Mouse (Mus musculus): ENCODE results near the gene Eml4.

Eml4 gene

DNA sequence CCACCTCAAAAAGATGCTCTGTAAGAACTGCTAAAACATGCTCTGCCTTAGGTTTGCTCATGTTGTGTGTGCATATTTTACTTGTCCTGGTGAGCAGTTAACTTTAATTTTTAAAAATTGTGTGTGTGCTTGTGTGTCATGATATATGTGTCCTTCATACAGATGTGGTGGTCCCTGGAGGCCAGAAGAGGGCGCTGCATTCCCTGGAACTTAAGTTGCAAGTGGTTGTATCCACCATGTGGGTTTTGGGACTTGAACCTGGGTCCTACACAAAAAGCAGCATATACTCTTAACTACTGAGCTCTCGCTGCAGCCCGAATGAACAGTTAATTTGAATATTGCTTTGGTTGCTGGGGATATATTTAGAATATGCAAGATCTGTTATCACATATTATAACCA lies 36.4 kb downstream of the Eml4 start:
- DNase-seq = no peak

DNA sequence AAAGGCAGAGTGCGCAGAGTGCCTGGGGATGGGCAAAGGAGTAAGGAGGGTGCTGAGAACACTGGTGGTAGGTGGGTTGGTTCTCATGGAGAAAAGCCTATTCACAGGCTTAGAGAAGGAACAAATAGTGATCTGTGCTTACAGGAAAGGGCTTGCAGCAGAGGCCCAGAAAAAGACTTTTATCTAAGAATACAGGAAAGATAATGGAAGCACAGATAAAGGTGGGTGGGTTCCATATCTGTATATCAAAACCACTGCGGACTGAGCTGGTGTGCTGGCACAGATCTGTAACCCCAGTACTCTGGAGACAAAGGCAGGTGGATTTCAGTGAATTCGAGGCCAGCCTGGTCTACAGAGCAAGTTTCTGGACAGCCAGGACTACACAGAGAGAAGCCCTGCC lies 43.3 kb downstream of the Eml4 start:
- no peak for DNase-seq

DNA sequence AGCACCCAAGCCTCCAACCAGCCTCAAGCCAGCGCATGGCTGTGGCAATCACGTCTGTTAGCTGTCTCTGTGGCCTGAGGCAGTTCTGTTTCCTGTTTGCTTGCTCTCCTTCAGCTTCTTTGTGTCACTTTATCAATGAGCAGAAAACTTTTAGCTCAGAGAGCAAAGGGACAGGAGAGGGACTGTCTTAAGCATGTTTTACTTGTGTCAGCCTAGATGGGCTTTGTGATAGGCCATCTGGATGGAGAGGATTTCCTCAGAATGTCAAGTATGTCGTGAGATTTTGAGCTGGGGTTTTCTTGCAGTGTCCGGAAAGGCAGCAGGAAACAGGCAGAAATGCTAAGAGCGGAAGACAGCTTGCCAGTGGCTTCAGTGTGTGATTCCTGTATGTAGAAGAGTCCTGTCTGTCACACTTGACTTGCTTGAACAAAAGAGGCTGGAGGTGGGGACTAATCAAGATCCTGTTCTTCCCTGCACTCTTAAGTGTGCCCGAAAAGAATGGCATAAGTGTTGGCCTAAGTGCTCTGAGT lies 46.9 kb downstream of the Eml4 start:
- DNase-seq = no peak

DNA sequence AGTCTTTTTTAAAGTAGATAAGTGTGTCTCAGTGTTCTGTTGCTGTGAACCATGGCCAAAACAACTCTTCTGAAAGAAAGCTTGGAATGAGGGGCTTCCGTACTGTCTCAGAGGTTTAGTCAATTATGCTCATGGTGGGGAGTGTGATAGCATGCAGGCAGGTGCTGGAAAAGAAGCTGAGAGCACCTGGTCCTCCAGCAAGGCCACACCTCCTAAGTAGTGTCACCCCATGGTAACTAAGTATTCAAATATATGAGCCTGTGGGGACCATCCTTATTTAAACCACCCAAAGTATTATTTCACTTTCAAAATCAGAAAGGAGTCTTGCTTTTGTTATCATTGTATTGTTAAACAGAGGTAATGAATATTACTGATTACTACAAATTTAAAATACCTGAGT lies 48.0 kb downstream of the Eml4 start:
- DNase-seq = no peak

DNA sequence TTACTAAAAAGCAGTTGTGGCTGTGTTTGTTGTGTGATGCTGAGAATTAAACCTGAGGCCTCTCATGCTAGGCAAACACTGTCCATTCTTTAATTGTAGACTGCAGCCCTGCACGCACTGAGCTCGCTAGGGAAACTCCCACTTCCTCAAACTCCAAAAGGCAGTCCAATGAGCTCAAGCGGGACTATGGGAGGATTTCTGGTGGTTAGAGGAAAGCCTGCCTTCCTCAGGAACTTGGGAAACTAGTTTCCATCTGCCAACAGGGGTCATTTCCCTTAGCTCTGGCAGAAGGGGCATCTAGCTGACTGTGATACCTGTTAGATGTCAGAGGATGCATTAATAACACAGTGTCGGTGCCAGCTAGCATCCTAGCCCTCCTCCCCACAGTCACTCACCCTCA lies 79.9 kb downstream of the Eml4 start:
- no peak for DNase-seq

DNA sequence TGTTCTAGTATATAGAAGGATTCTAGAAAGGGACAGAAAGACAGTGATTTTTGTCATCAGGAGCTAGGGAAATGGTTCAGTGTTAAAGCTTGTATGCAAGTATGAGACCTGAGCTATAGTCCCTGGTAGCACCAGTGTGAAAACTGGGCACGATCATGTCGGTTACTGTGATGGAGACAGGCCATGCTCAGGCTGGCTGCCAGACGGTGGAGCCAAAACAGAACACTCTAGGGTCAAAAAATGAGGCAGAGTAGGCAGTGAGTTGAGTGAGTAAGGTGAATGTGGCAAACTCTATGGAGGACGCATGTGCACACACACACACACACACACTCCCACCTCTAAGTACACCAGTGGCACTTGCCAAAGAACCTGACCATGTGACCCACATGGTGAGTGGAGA lies 92.7 kb downstream of the Eml4 start:
- DNase-seq = no peak

DNA sequence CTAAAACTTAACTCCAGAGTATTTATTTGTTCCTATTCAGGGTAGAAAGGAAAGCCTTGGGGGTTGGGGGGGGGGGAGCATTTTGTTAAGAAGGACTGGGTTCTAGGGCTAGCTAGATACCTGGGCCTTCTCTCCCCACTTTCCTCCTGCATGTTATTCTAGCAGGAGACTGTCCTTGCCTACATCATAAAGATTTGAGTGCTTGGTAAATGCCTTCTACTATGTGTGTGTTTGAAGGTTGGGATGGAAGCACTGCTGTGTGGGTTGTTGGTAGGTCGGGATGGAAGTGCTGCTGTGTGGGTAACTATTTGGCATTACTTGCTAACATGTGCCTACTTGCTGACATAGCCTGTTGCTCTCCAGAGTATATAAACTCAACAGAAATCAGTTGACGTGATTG lies 98.9 kb downstream of the Eml4 start:
- no peak for DNase-seq

DNA sequence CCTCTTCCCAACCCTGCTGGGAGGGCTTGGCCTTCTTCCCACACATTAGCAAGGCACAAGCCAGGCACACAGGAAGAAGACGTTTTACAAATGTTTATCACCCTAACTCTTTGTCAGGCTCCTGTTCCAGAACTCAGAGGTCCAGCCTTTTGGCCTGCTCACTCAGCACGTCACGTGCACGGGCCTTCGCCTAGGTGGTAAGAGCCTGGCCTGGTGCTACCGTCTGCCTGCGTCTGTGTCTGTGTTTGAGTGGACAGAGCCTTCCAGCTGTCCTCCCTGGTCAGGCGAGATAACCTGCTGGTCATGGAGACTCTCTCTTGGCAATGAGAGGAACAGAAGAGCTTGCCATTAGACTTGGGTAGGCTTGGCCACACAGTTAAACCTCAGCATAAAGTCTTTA lies 100.6 kb downstream of the Eml4 start:
- no peak for DNase-seq

DNA sequence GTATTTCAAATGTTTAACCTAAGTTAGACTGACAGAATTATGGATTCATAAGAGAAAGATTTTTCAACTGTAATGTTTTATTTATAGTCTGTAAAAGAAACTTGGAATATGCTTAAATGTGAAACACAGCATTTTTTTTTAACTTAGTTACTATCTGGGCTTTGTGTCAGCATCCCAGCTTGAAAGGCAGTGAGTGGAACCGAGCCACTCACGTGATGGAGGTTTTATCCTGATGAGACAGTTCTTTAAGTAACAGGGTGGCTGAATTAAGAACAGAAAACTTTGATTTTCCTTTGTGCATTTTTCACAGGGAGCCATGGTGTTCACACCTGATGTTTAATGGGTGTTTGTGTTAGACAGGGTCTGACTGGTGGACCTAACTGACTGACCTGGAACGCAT lies 101.1 kb downstream of the Eml4 start:
- no peak for DNase-seq

DNA sequence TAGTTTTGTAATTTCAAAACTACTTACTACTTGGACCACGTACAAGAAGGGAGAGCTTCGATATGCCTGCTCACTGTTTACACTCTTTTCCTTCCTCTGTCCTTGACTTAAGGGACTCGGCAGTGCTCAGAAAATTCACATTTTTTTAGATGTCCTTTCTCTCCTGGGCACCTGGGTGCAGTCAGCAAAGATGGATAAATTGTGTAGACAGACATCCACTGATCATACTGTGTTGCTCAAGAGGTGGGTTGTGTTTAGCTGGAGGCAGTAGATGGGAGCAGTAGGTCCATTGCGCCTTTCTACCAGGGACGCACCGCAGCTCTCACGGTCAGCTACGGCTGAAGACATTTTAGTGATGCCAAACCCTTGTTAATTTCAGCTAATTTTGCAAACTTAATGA lies 101.7 kb downstream of the Eml4 start:
- no peak for DNase-seq

DNA sequence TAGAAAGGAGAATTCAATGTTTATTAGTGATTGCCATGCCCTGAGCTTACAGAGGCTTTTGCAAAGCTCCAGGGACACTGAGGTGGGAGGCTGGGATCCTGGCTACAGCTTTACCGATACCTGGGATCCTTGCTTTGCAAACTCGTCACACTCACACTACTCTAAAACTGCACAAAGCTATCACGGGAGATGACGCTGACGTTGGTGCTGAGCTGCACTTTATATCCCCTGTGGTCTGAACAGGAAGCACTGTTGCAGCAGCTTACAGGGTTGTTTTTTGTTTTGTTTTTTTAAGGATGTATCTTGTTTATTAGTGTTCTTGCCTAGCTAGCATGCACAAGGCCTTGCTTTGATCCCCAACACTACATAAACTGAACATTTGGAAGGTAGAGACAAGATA lies 102.9 kb downstream of the Eml4 start:
- no peak for DNase-seq

DNA sequence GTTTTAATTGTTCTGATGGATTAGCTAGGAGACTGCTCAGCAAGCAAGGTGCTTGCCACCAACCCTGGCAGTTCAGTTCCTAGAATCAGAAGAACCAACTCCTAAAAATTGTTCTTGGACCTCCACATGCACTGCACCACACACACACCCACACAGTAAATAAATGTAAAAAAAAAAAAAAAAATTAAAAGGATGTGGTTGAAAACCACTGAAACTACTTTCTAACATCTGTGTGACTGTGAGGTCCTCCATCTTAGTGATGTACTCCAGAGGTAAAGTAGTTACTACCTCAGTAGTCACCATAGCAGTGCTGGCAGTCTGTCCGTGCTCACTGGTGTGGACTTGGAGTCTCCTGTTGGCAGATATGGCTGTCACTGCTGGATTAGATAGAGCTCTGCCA lies 106.5 kb downstream of the Eml4 start:
- DNase-seq = no peak

DNA sequence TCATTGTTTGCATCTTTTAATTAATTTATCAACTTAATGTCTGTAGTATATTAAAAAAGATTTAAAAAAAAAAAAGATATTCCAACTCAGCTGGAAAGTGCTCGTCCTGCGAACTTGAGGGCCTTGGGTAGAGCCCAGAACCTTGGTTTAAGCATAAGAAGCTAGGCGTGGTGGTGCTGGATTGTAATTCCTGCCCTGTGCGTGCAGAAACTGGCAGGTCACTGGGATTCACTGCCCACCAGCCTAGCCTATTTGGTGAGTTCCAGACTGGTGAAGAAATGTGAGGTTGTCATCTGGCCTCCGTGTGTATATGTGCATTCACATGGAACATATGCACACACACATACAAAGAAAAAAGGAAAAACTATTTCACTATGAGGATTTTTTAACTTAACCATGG lies 115.2 kb downstream of the Eml4 start:
- no peak for DNase-seq

DNA sequence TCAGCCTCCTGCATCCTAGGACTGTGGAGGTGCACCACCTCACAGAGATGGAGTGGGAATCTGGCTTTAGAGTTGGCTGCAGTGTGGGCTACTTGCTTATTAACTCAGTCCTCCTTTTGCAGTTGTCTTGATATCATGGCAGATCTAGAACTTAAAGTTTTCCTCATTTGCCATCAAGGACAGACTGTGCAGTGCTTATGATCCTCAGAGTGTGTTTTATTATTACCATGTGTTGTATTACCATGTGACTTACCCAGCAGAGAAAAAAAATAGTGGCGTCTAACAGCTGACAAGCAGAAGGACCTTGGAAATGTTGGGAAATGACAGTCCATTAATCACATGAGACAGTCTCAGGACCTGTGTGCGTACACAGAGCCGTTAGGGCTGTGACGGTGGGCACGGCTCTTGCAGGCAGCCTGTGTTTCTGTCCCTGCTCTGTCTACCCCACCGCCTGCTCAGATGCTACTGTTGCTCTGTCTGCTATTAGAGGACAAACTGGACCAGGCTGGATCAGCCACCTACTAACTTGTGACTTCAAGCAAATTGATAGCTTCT lies 116.0 kb downstream of the Eml4 start:
- DNase-seq = no peak

DNA sequence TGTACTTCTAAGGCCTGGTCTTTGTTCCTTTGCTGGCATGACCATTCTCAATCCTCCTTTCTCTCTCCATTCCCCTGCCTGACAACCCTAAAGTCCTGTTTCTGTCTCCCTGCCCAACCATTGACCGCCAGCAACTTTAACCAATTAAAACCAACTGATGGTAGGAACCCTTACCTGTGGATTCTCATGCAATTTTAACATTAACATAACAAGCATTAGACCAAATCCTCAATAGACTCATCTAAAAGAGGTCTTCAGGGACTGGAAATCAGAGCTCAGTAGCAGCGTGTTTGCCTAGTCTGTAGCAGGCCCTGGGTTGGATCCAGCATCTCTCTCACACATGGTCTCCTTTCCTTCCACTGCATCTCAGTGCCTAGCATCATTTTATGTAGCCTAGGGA lies 118.9 kb downstream of the Eml4 start:
- DNase-seq = no peak

DNA sequence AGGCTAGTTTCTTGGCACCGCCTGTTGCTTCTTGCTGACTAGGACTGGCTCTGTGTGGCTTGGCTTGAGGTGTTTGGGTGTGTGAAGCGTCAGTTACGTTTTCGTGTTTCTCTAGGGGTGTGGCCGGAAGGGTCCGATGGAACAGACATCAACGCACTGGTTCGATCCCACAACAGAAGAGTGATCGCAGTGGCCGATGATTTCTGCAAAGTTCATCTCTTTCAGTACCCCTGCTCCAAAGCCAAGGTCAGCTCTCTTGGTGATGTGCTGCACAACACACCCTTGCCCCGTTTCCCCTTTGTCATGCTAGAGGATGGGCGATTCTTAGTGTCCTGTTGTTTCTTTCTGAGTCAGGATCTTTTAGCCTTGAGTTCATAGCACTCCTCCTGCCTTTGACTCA lies 126.4 kb downstream of the Eml4 start:
- DNase-seq = no peak

DNA sequence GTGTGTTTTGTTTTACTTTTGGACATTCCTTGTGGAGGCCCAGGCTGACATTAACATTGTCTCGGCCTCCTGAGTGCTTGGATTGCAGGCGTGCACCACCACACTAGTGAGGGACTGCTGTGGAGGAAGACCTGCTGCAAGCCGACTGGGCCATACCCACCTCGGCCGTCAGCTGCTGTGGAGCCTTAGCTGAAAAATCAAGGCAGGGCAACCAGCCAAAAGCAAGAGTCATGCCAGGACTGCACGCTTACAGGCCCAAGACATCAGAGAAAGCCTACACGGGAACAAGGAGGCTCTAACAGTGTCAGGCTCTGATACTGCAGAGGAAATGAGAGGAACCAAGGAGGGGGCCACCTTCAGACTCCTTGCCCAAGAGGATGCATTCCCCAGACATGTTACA lies 130.8 kb downstream of the Eml4 start:
- no peak for DNase-seq

DNA sequence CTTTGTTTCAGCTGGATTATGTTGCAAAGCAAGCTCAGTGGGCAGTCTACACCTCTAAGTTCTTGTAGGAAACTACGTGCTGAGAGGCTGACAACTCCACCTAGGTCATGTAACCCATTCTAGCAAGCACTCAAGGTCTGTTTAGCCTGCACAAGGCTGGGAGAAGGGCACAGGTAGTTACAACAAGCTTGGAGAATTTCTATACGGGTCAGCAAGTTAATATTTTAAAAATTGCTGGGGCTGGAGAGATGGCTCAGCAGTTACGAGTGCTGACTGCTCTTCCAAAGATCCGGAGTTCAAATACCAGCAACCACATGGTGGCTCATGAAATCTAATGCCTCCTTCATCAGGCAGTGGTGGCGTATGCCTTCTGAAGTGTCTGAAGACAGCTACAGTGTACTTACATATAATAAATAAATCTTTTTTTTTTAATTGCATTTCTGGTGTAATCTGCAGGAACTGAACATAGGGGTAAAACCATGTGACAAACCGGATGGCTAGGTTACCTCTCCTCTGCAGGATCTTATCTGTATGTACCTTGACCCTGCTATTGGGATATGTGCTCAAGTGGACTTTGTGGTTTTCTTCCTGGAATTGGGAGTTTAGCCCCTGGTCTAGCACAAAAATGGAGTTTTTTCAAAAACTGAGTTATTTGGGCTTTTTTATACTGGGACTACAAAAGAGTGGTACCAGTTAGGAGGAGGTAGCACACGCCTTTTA lies 132.2 kb downstream of the Eml4 start:
- no peak for DNase-seq

DNA sequence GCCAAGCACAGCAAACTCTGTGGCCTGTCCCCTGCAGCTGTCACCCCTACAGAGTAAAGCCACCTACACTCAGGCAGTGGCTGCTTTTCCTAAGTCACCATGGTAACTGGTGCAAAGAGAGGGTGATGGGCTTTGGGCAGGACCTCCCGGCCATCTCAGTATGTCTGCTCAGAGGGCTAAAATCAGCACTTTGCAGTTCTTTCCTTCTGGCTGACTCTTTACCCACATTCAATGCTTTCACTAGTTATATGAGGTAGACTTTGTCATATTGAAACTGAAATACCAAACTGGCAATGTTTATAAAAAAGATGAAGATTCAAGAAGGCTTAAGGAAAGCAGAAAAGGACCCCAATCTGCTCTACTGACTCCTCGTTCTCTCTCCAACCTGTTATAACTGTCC lies 133.1 kb downstream of the Eml4 start:
- no peak for DNase-seq

DNA sequence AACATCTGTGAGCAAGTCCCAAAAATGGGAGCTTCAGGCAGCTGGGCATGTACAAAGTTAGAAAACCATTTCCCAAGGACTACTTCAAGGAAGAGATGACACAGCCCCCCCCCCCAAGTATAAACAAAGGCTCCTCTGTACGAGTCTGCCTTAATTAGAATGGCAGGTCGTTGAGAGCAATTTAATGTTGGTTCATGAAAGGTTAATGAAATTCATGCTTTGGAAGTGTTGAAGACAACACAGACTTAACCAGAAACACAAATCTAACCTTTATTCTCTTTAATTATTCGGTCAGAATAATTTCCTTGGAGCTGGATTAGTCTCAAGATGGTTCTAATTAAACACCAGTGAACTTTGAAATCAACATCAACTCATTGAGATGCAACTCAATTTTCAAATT lies 137.0 kb downstream of the Eml4 start:
- DNase-seq = no peak

DNA sequence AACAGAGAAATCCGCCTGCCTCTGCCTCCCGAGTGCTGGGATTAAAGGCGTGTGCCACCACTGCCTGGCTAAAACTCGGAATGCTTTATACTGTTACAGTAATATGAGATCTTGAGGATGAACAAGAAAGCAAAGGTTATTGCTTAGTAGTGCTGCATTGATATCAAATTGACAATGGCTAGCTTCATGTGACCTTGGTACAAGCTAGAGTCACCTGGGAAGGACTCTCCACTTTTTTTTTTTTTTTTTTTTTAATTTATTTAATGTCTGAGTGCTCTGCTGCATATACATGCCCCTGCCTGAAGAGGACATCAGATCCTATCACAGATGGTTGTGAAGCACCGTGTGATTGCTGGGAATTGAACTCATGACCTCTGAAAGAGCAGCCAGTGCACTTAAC lies 148.2 kb downstream of the Eml4 start:
- DNase-seq = no peak

DNA sequence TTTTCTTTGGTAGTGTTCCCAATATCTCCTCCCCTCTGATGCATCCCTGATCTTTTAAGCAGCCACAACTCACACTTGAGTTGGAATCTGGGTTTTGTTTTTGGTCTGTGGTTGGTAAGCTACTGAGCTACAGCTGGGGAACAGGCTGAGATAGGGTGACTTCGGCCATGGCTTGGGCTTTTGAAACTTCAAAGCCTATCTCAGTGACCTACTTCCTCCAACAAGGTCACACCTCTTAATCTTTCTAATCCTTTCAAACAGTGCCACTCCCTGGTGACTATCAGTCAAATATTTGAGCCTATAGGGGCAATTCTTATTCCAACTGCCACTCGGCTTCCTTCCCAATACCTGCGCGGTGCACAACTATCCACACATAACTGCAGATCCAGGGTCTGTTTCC lies 149.0 kb downstream of the Eml4 start:
- DNase-seq = no peak

DNA sequence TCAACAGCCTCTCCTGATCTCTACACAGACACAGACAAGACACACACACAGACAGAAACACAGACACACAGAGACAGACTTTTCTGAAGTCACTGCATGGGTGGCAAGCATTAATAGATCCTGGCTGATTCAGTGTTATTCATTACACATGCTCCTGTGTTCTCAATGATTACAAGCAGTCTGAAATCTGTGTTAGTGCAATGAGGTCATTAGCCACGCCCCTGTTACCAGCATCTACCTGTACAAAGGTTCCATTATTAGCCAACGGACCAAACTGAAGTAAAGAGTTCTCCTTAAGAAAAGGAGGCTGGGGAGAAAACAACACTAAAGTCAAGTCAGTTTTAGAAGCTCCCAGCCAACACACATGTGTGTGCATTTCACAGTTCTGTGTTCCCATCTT lies 153.0 kb downstream of the Eml4 start:
- no peak for DNase-seq

DNA sequence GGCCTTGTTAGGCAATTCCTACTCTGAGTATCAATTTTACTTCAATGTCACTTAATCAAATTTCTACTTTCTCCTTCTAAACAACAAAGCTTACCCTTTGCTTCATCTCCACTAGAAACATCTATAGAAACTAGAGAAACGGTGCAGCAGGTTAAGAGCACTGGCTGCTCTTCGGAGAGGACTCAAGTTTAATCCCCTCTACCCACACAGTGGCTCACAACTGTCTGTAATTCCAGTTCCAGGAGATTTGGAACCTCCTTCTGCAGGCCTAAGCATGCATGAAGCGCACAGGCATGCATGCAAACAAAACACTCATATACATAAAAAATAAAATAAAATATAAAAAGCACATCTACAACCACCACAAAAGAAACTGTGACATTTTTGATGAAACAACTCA lies 161.4 kb downstream of the Eml4 start:
- DNase-seq = no peak

DNA sequence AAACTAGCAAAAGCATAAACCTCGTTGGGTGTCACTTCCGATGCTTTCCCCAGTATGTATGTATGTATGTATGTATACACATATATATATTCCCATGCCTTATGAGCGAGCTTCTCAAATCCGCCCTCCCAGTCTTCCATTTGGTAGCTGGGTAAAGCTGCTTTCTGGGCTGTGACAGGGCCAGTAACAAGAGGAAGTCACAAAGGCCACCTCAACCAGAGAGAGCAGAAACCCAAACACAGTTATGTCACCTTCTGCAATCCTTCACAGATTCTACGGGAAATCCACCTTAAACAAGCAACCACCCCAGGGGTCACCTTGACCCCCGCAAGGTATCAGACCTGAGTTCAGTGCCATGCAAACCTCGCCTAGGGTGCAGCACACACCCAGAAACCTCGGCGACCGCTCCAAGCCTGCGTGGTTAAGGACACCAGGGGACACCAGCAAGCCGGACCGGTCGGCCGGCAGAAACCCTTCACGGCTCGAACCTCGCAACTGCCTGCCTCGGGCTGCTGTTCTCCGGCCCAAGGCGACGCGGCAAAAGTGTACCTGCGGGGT lies 163.0 kb downstream of the Eml4 start:
- no peak for DNase-seq
